Mouse (Mus musculus) CH12.LX (cell line): ENCODE results near the gene Smg6. TPM values are rescaled to one million over a fixed set of nuclear protein-coding genes. Genes with fewer than 3 reads are reported as not detected.

ENCODE experiments used
- DNase-seq: peaks from one replicate; pipeline ENCODE4 v3.0.0-alpha.2; 2013; ENCODE audit errors: extremely low read depth
- H3K27ac ChIP-seq: 2 replicates; pipeline ENCODE4 v1.5.1; 2012; ENCODE audit warnings: low read depth, mild to moderate bottlenecking, control low read depth, moderate library complexity; ENCODE audit not compliant: insufficient read depth
- H3K27me3 ChIP-seq: replicated peaks from 2 replicates; pipeline ENCODE3; 2012; ENCODE audit warnings: inconsistent platforms
- H3K36me3 ChIP-seq, 2 experiments: replicated peaks in 1 of 2; 2 replicates each; pipeline versions ENCODE3 to v1.6.1; 2012; ENCODE audit warnings: inconsistent platforms in 1 of 2, low read length in 1 of 2, mild to moderate bottlenecking in 1 of 2, mixed read lengths in 1 of 2, moderate library complexity in 1 of 2; ENCODE audit not compliant: control insufficient read depth in 1 of 2, insufficient read depth in 1 of 2
- H3K4me1 ChIP-seq, 2 experiments: 2 replicates each; pipeline ENCODE4 v1.6.1; 2012; ENCODE audit warnings: inconsistent platforms in 1 of 2, moderate library complexity in 1 of 2; ENCODE audit not compliant: insufficient read depth in 2 of 2, control insufficient read depth in 1 of 2
- H3K4me2 ChIP-seq: 2 replicates; pipeline ENCODE4 v1.6.1; 2012; ENCODE audit warnings: low read depth, mild to moderate bottlenecking, control low read depth; ENCODE audit not compliant: poor library complexity, insufficient read depth, severe bottlenecking
- H3K4me3 ChIP-seq, 3 experiments: fragments of 150-350 bp in 1 of 3; sonication (generic) in 1 of 3; replicated peaks in 1 of 3; 2 replicates each; pipeline versions ENCODE3 to v1.5.1; 2011 to 2012; ENCODE audit warnings: low read depth in 2 of 3, low read length in 2 of 3, mild to moderate bottlenecking in 2 of 3, moderate library complexity in 2 of 3, control low read depth in 1 of 3, improper control_type of control experiment in 1 of 3, inconsistent platforms in 1 of 3, mixed read lengths in 1 of 3; ENCODE audit not compliant: poor library complexity in 1 of 3
- H3K79me2 ChIP-seq: replicated peaks from 2 replicates; pipeline ENCODE4 v1.6.1; 2012; ENCODE audit warnings: mild to moderate bottlenecking, moderate library complexity; ENCODE audit not compliant: control insufficient read depth, poor library complexity, insufficient read depth, severe bottlenecking; ENCODE audit errors: extremely low read depth
- H3K9ac ChIP-seq: 2 replicates; pipeline ENCODE4 v1.6.1; 2012; ENCODE audit warnings: low read depth, mild to moderate bottlenecking, control low read depth, moderate library complexity; ENCODE audit not compliant: insufficient read depth
- H3K9me3 ChIP-seq: replicated peaks from 2 replicates; pipeline ENCODE3; 2012; ENCODE audit warnings: low read length, inconsistent platforms, mixed read lengths
- BHLHE40 ChIP-seq: IDR thresholded peaks from 2 replicates; pipeline ENCODE4 v1.6.1; 2011; ENCODE audit warnings: mild to moderate bottlenecking, low read depth, low read length, improper control_type of control experiment
- CHD1 ChIP-seq: IDR thresholded peaks from 2 replicates; pipeline ENCODE4 v1.6.1; 2012; ENCODE audit warnings: low read depth, low read length, improper control_type of control experiment, inconsistent platforms
- CHD2 ChIP-seq: IDR thresholded peaks from 2 replicates; pipeline ENCODE4 v1.6.1; 2011; ENCODE audit warnings: low read length, improper control_type of control experiment
- CTCF ChIP-seq, 2 experiments: IDR thresholded peaks in 1 of 2; conservative IDR thresholded peaks in 1 of 2; 2 replicates each; pipeline ENCODE4 v1.5.1; 2011 to 2012; ENCODE audit warnings: low read depth in 2 of 2, low read length in 2 of 2, improper control_type of control experiment in 1 of 2, inconsistent platforms in 1 of 2, mild to moderate bottlenecking in 1 of 2, moderate library complexity in 1 of 2
- ELF1 ChIP-seq: IDR thresholded peaks from 2 replicates; pipeline ENCODE4 v1.6.1; 2014; ENCODE audit warnings: low read depth, mild to moderate bottlenecking, inconsistent platforms, low read length, improper control_type of control experiment
- EP300 ChIP-seq: IDR thresholded peaks from 2 replicates; pipeline ENCODE4 v1.6.1; 2011; ENCODE audit warnings: low read length, improper control_type of control experiment
- HCFC1 ChIP-seq: IDR thresholded peaks from 2 replicates; pipeline ENCODE4 v1.6.1; 2012; ENCODE audit warnings: low read depth, mild to moderate bottlenecking, inconsistent platforms, low read length, improper control_type of control experiment
- IRF4 ChIP-seq: IDR thresholded peaks from 2 replicates; pipeline ENCODE4 v1.6.1; 2014; ENCODE audit warnings: low read depth, mild to moderate bottlenecking, inconsistent platforms, low read length, improper control_type of control experiment
- JUN ChIP-seq: IDR thresholded peaks from 2 replicates; pipeline ENCODE4 v1.6.1; 2011; ENCODE audit warnings: low read depth, mild to moderate bottlenecking, low read length, improper control_type of control experiment, moderate library complexity; ENCODE audit not compliant: insufficient read depth
- JUND ChIP-seq: conservative IDR thresholded peaks from 2 replicates; pipeline ENCODE4 v1.6.1; 2011; ENCODE audit warnings: low read depth, low read length, improper control_type of control experiment
- KAT2A ChIP-seq: IDR thresholded peaks from 2 replicates; pipeline ENCODE4 v1.6.1; 2012; ENCODE audit warnings: low read length, improper control_type of control experiment, inconsistent platforms; ENCODE audit not compliant: insufficient replicate concordance
- MAX ChIP-seq: IDR thresholded peaks from 2 replicates; pipeline ENCODE4 v1.6.1; 2011; ENCODE audit warnings: low read length, improper control_type of control experiment
- MAZ ChIP-seq: IDR thresholded peaks from 2 replicates; pipeline ENCODE4 v1.6.1; 2012; ENCODE audit warnings: low read depth, mild to moderate bottlenecking, inconsistent platforms, low read length, improper control_type of control experiment, moderate library complexity
- MEF2A ChIP-seq: IDR thresholded peaks from 2 replicates; pipeline ENCODE4 v1.6.1; 2014; ENCODE audit warnings: low read depth, mild to moderate bottlenecking, inconsistent platforms, low read length, improper control_type of control experiment, borderline replicate concordance
- MXI1 ChIP-seq: IDR thresholded peaks from 2 replicates; pipeline ENCODE4 v1.6.1; 2011; ENCODE audit warnings: mild to moderate bottlenecking, low read depth, low read length, improper control_type of control experiment
- MYC ChIP-seq: IDR thresholded peaks from 2 replicates; pipeline ENCODE4 v1.6.1; 2011; ENCODE audit warnings: low read depth, mild to moderate bottlenecking, improper control_type of control experiment, low read length
- NELFE ChIP-seq: IDR thresholded peaks from 2 replicates; pipeline ENCODE4 v1.6.1; 2011; ENCODE audit warnings: low read depth, low read length, improper control_type of control experiment
- NRF1 ChIP-seq: IDR thresholded peaks from 2 replicates; pipeline ENCODE4 v1.6.1; 2014; ENCODE audit warnings: low read depth, mild to moderate bottlenecking, inconsistent platforms, low read length, improper control_type of control experiment, moderate library complexity
- PAX5 ChIP-seq: IDR thresholded peaks from 2 replicates; pipeline ENCODE4 v1.6.1; 2012; ENCODE audit warnings: low read length, inconsistent platforms, mixed read lengths
- POLR2A ChIP-seq: IDR thresholded peaks from 2 replicates; pipeline ENCODE4 v1.6.1; 2011; ENCODE audit warnings: low read depth, mild to moderate bottlenecking, improper control_type of control experiment, low read length
- RAD21 ChIP-seq: IDR thresholded peaks from 2 replicates; pipeline ENCODE4 v1.6.1; 2011; ENCODE audit warnings: low read depth, mild to moderate bottlenecking, low read length, improper control_type of control experiment, moderate library complexity
- RCOR1 ChIP-seq: conservative IDR thresholded peaks from 2 replicates; pipeline ENCODE4 v1.6.1; 2012; ENCODE audit warnings: low read depth, mild to moderate bottlenecking, inconsistent platforms, low read length, improper control_type of control experiment
- SIN3A ChIP-seq: IDR thresholded peaks from 2 replicates; pipeline ENCODE4 v1.6.1; 2012; ENCODE audit warnings: low read length, improper control_type of control experiment, inconsistent platforms
- SMC3 ChIP-seq: IDR thresholded peaks from 2 replicates; pipeline ENCODE4 v1.6.1; 2011; ENCODE audit warnings: low read depth, low read length, improper control_type of control experiment
- ZKSCAN1 ChIP-seq: IDR thresholded peaks from 2 replicates; pipeline ENCODE4 v1.6.1; 2012; ENCODE audit warnings: low read depth, inconsistent platforms, low read length, improper control_type of control experiment, borderline replicate concordance
- ZMIZ1 ChIP-seq: IDR thresholded peaks from 2 replicates; pipeline ENCODE4 v1.6.1; 2012; ENCODE audit warnings: low read depth, mild to moderate bottlenecking, inconsistent platforms, low read length, improper control_type of control experiment
- ZNF384 ChIP-seq: IDR thresholded peaks from 2 replicates; pipeline ENCODE4 v1.6.1; 2012; ENCODE audit warnings: low read depth, low read length, improper control_type of control experiment, inconsistent platforms
- dilution Hi-C: fragments of 300-500 bp; cut with MboI; formaldehyde crosslinking; loops from 2 replicates; pipeline ENCODE4 v1.14.3; 2020; ENCODE audit warnings: low sequenced_read_pairs; ENCODE audit not compliant: extremely low pct_unique_long_range_greater_than_20kb, extremely low pct_ligation_motif_present
- in situ Hi-C: fragments of 300-500 bp; cut with MboI; formaldehyde crosslinking; loops from 3 replicates; pipeline ENCODE4 v1.14.3; 2019; ENCODE audit warnings: low sequenced_read_pairs, low pct_ligation_motif_present, low pct_unique_long_range_greater_than_20kb, mixed read lengths
- polyA plus RNA-seq: library from polyadenylated mRNA; unstranded; fragments of >175 nt; gene quantifications from 2 replicates; pipeline ENCODE4 v1.2.1, GENCODE M21; 2012; ENCODE audit warnings: low read depth; ENCODE audit not compliant: insufficient read length
- total RNA-seq, 2 experiments: library from RNA; depleted of rRNA; stranded (reverse); fragments of 300-350 nt in 1 of 2; fragments of >200 nt in 1 of 2; gene quantifications; 2 replicates each; pipeline ENCODE4 v1.2.3; 2012 to 2014

Gene Smg6
- total and polyA plus RNA-seq, 3 experiments, result 9.0 to 18.5 (median 12.1) TPM

GRCm38 (mm10) chr11:75141913-75142312, 216.3 kb downstream of the Smg6 start:
- no peak overlapping the region for H3K4me2 ChIP-seq
- dilution Hi-C loops, result no loop called here
- no peaks in the 10 kb centered on the region for H3K27me3 ChIP-seq
- peaks cover 20 to 46% of the 10 kb centered on the region in 2 experiments for H3K4me1 ChIP-seq
- no peaks in the 10 kb centered on the region for H3K79me2 ChIP-seq
- H3K27ac ChIP-seq, result no peak overlapping the region
- TF ChIP-seq EP300 (no peak), ZKSCAN1 (no peak), MYC (no peak), ELF1 (no peak), RAD21 (no peak), KAT2A (no peak), HCFC1 (no peak), CHD2 (no peak), SMC3 (no peak), BHLHE40 (no peak), JUND (no peak), MAZ (no peak), JUN (no peak), NRF1 (no peak), ZMIZ1 (no peak), ZNF384 (no peak), MEF2A (no peak), MXI1 (no peak), RCOR1 (no peak)
- TF ChIP-seq, all 38 proteins: peak for 0
- DNase-seq, result no peak
- Histone ChIP-seq H3K4me3 (no peak overlapping the region), H3K9ac (no peak overlapping the region), H3K9me3 (no peaks in the 10 kb centered on the region), H3K36me3 (peaks cover 27 to 86% of the 10 kb centered on the region in 2 experiments)
- in situ Hi-C loops, result no loop called here

DNA sequence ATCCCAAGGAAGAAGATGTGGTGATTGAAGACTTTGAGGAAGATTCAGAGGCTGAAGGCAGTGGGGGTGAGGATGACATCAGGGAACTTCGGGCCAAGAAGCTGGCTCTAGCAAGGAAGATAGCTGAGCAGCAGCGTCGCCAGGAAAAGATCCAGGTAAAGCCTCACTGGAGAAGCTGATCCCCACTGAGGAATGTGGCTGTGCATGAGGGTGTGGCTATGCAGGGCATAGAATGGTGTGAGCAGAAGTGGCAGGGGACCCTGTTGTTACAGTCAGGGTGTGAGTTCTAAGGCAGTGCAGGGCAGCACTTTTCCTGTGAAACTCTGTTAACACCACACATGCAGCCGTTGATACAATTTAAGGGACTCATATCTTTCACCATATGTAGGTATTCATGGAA, 217.1 kb downstream of the Smg6 start:
- TF ChIP-seq ZMIZ1, result no peak
- no peak for TF ChIP-seq NELFE
- no peak for TF ChIP-seq CHD1
- no peak for TF ChIP-seq IRF4
- TF ChIP-seq CHD2, result no peak
- no peak for TF ChIP-seq SIN3A
- TF ChIP-seq MAX, result no peak
- TF ChIP-seq RAD21, result no peak
- TF ChIP-seq EP300, result no peak
- no peak for TF ChIP-seq POLR2A
- TF ChIP-seq RCOR1, result no peak
- TF ChIP-seq CTCF (conservative IDR thresholded peaks at IDR 0.05 in 1 of 2, IDR thresholded peaks at IDR 0.05 in 1 of 2; ENCODE audit: low read depth in 2 of 2, low read length in 2 of 2), result no peak
- no peak for TF ChIP-seq JUND
- TF ChIP-seq MXI1, result no peak
- TF ChIP-seq PAX5, result no peak
- no peak for TF ChIP-seq MYC
- no peak for TF ChIP-seq ZKSCAN1
- no peak for TF ChIP-seq SMC3
- TF ChIP-seq NRF1, result no peak
- no peak for TF ChIP-seq MAZ
- Histone ChIP-seq H3K27ac (no peak overlapping the region), H3K27me3 (no peaks in the 10 kb centered on the region), H3K4me2 (no peak overlapping the region), H3K4me3 (no peak overlapping the region), H3K36me3 (peaks cover 27 to 91% of the 10 kb centered on the region in 2 experiments), H3K9ac (no peak overlapping the region), H3K9me3 (no peaks in the 10 kb centered on the region), H3K4me1 (peaks cover 12 to 46% of the 10 kb centered on the region in 2 experiments), H3K79me2 (no peaks in the 10 kb centered on the region)
- dilution Hi-C loops (no loop called here), in situ Hi-C loops (no loop called here)
- no peak for DNase-seq
